Mouse (Mus musculus): ENCODE data around the gene Fubp3. TPM values are rescaled to one million over a fixed set of nuclear protein-coding genes. Genes with fewer than 3 reads are reported as not detected.

Gene Fubp3
- polyA plus RNA-seq, 1 experiment from 2014 or later, result 86.8 TPM

DNA sequence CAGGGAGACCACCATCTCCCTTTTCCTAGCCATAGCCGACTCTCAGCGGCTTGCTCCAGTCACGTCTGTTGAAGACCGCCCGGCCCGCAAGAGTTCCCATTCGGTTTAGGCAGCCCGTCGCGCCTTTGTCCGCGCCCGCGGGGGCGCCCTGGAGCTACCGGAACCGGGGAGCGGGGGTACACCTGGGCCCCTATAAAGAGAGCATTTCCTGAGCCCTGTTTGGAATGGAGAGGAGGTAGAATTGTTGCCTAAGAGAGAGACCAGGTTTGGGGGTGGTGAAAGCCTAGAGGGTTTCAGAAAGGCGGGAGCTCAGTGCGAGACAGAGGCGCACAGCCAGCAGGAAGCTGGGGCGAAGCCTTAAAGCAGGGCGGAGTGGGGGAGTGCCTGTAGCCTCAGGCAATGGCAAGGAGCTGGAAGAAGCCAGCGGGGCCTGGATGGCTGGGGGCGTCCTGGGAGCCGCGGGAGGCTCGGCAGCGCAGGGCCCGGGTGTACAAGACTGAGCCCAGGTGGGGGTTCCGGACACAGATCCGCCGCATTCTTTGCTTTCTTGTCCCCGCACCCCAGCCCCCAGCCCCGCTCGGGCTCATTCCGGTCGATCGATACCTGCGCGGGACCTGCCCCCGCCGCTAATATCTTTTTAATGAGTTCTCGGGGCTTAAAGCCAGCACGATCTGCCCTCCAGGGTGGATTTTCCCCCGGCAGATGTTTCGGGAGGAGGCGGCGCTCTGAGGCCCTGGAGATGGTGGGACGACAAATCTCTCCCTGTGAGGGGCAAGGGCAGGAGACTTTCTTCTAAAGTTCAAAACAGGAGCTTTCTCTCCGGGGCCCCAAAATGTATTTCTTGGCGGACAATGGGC is 63.1 kb downstream of the Fubp3 start:
- H3K4me1 ChIP-seq, result peaks cover 67% of the 10 kb centered on the region
- peak overlapping the region; percentile 77 for H3K27ac ChIP-seq (replicated peaks)
- WGBS, result under 1% methylated on average over 52 of the region's 52 CpGs
- DNase-seq (ENCODE audit: low spot score), result peak; percentile 57
- H3K36me3 ChIP-seq, result no peaks in the 10 kb centered on the region
- peak overlapping the region; percentile 53 for H3K4me3 ChIP-seq
- H3K9me3 ChIP-seq (replicated peaks), result no peaks in the 10 kb centered on the region
- H3K27me3 ChIP-seq (ENCODE audit: low read depth, poor library complexity, severe bottlenecking), result peaks cover 100% of the 10 kb centered on the region

DNA sequence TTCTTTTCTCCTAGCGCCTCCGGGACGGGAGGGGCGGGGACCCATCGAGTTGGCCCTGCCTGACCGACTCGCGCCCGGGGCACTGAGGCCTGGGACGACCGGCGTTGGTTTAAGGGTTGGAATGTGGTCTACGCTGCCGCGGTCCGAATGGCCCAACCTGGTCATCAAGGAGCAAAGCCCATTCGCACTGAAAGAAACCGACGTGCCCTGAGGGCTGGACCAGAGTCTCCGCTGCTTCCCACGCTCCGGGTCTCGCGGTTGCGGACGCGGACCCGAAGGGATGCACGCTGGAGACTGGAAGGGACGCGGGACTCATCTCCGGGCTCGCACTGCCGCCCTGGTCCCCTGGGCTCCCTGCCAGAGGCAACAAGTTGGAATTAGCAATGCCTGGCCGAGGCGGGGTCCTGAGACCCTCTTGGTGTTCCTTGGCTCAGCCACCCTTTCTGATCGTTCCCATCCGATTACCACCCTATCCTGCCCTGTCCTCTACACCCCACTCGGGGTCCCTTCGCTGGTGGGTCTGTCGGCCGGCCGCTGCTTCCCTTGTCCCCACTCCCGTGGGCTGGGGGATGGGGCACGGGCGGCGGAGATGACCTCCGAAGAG is 63.8 kb downstream of the Fubp3 start:
- no peaks in the 10 kb centered on the region for H3K9me3 ChIP-seq (replicated peaks)
- H3K36me3 ChIP-seq, result no peaks in the 10 kb centered on the region
- peak; percentile 77 for DNase-seq (ENCODE audit: low spot score)
- peak overlapping the region; percentile 53 for H3K4me3 ChIP-seq
- H3K4me1 ChIP-seq, result peaks cover 75% of the 10 kb centered on the region
- under 1% methylated on average over 48 of the region's 48 CpGs for WGBS
- peak overlapping the region; percentile 77 for H3K27ac ChIP-seq (replicated peaks)
- peaks cover 100% of the 10 kb centered on the region for H3K27me3 ChIP-seq (ENCODE audit: low read depth, poor library complexity, severe bottlenecking)

DNA sequence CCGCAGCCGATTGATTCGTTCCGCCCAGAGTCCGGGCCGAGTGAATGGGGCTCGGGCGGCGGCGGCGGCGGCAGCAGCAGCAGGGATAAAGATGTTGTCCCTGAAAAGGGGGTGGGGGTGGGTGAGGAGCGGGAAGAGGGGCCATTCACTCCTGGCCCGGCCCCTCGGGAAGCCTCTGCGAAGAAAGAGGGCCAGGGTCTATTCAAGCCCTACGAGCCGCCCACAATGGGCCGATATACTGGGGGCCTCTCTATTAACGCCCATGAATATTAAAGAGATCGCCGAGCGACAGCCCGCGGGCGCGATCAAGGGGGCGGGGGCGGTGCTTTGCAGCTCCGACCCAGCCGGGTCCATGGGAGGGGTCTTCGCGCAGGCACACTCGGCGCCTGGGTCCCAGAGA is 64.3 kb downstream of the Fubp3 start:
- Histone ChIP-seq H3K9me3 (replicated peaks) (no peaks in the 10 kb centered on the region), H3K27me3 (ENCODE audit: low read depth, poor library complexity, severe bottlenecking) (peaks cover 100% of the 10 kb centered on the region), H3K36me3 (no peaks in the 10 kb centered on the region), H3K4me3 (peak overlapping the region; percentile 53), H3K27ac (replicated peaks) (peak overlapping the region; percentile 77), H3K4me1 (peaks cover 79% of the 10 kb centered on the region)
- peak; percentile 90 for DNase-seq (ENCODE audit: low spot score)
- WGBS, result under 1% methylated on average over 35 of the region's 35 CpGs

DNA sequence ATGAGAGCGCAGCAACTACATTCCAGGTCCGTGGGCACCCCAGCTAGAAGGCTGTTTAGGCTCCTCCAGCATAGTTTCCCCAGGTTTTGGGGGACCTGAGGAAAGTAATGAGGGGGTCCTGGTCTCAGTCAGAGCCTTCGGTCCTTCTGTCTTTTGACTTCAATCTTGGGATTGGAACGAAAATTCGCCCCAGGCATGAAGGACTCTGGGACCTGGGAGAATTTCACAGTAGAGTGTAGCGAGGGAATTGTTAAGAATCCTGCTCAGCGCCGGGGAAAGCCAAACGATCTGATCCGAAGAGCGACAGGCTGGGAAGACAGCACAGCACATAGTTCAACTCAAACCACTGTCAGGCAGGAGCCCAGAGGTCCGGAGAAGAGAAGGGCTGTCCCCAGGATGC is 64.9 kb downstream of the Fubp3 start:
- WGBS, result under 1% methylated on average over 12 of the region's 12 CpGs
- Histone ChIP-seq H3K4me1 (peaks cover 85% of the 10 kb centered on the region), H3K27me3 (ENCODE audit: low read depth, poor library complexity, severe bottlenecking) (peaks cover 100% of the 10 kb centered on the region), H3K27ac (replicated peaks) (peak overlapping the region; percentile 77), H3K4me3 (peak overlapping the region; percentile 53), H3K36me3 (no peaks in the 10 kb centered on the region), H3K9me3 (replicated peaks) (no peaks in the 10 kb centered on the region)
- DNase-seq (ENCODE audit: low spot score), result no peak

DNA sequence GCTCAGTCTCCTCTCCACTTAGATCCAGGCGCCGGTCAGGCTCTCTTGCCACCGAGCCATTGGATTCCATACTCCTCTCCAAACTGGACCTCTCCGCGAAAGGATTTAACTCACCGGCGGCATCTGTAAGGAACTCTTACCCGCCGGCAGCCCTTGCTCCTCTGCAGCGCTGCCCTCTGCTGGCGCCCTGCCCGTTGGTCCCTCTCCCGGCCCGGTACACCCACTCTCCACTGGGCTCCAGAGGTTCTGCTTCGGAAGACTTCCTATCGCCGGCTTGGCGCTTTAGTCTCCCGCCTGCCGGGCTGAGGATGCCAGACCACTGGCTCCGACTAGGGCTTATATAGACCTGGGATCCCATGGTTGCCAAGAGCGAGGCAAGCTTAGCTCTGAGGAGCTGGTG is 65.4 kb downstream of the Fubp3 start:
- peaks cover 100% of the 10 kb centered on the region for H3K27me3 ChIP-seq (ENCODE audit: low read depth, poor library complexity, severe bottlenecking)
- H3K4me3 ChIP-seq, result peak overlapping the region; percentile 53
- peak overlapping the region; percentile 77 for H3K27ac ChIP-seq (replicated peaks)
- H3K36me3 ChIP-seq, result peaks cover 1% of the 10 kb centered on the region; the same call in 1 of the 2 replicates
- WGBS, result under 1% methylated on average over 22 of the region's 22 CpGs
- H3K9me3 ChIP-seq (replicated peaks), result no peaks in the 10 kb centered on the region
- H3K4me1 ChIP-seq, result peaks cover 90% of the 10 kb centered on the region
- peak; percentile 70 for DNase-seq (ENCODE audit: low spot score)

DNA sequence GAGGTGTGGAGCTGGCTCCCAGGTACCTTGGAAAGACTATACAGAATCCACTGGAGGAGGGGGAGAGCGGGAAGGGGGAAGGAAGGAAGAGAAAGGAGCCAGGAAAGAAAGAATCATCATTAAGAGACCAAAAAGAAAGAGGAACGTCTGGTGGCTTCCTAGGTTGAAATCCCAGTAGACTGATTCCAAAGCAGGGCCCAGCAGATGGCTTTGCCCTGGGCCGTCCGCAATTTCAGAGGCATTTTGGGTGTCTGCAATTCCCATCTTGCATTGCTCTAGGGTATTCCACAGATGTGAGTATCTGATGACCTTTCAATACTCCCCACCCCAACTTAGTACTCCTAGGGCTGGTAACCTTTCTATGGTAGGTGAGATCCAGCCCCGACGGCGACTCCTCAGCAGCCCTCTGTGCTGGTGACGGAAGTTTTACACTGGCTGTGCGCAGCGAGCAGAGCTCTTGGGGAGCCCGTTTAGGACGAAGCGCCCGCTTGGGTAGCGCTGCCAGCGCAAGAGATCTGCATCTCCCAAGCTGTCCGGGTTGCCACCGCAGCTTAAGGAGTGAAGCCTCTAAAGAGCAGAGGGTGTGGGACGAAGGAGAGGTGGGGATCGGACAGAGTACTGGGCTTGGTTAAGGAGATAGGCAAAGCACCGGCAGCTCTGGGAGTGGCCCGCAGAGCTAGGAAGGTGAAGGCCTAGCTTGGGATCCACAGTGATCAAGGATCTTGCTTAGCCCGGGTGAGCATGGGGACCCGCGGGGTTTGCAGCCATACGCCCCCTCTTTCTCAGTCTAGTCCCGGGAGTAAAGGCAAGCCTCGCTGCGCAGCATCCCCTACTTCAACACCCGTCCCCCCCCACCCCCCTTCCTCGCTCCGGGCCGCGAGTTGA is 66.4 kb downstream of the Fubp3 start:
- under 1% methylated on average over 33 of the region's 34 CpGs for WGBS
- peak overlapping the region; percentile 77 for H3K27ac ChIP-seq (replicated peaks)
- H3K27me3 ChIP-seq (ENCODE audit: low read depth, poor library complexity, severe bottlenecking), result peaks cover 100% of the 10 kb centered on the region
- H3K9me3 ChIP-seq (replicated peaks), result no peaks in the 10 kb centered on the region
- peak overlapping the region; percentile 53 for H3K4me3 ChIP-seq
- peak; percentile 60 for DNase-seq (ENCODE audit: low spot score)
- H3K4me1 ChIP-seq, result peaks cover 98% of the 10 kb centered on the region
- H3K36me3 ChIP-seq, result peaks cover 11% of the 10 kb centered on the region; the same call in 1 of the 2 replicates

DNA sequence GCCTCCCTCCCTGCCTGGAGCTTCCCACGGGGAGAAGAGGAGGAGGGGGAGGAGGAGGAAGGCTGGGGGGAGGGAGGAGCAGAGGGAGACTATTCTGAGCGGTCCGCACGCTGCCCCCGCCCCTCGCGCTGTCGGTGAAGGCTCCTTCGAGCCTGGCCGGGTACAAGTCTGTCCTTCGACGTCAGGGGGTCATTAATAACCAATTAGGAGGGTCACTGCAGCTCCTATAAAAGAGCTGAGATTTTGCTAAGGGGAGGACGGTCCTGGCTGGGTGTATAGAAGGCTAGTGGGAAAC is 67.0 kb downstream of the Fubp3 start:
- Histone ChIP-seq H3K27me3 (ENCODE audit: low read depth, poor library complexity, severe bottlenecking) (peaks cover 100% of the 10 kb centered on the region), H3K4me3 (peak overlapping the region; percentile 53), H3K27ac (replicated peaks) (peak overlapping the region; percentile 60), H3K9me3 (replicated peaks) (no peaks in the 10 kb centered on the region), H3K4me1 (peaks cover 92% of the 10 kb centered on the region), H3K36me3 (peaks cover 16% of the 10 kb centered on the region; the same call in 1 of the 2 replicates)
- under 1% methylated on average over 13 of the region's 13 CpGs for WGBS
- no peak for DNase-seq (ENCODE audit: low spot score)

DNA sequence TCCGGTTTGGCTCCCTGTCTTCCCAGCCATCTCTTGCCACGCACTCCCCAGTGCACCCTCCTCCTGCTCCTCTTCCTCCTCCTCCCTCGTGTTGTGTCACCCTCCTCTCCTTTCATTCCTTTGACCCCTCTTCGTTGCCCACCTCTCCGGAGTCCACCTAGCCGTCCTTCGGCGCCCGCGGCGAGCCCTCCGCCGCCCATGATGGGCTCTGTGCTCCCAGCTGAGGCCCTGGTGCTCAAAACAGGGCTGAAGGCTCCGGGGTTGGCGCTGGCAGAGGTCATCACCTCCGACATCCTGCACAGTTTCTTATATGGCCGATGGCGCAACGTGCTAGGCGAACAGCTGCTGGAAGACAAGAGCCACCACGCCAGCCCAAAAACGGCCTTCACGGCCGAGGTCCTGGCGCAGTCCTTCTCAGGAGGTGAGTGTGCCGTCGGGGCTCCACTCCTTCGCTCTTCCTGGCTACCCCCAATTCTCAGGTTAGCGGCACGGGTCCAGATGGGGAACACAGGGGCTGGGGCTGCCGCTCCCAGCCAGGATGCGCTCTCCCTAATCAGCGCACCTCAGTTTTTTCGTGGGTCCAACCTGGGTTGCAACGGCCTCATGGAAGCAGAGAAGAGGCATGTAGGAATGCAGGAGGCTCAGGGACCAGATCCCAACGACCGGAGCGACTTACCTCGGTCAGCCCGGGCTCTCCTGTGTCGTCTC is 67.6 kb downstream of the Fubp3 start, which contains the start of gene Prdm12:
TSS of gene Prdm12 (plus strand) at position 137 of the 708 bp plus-strand sequence.
- DNase-seq (ENCODE audit: low spot score), result peak; percentile 72
- peaks cover 86% of the 10 kb centered on the region for H3K4me1 ChIP-seq
- under 1% methylated on average over 41 of the region's 41 CpGs for WGBS
- no peaks in the 10 kb centered on the region for H3K9me3 ChIP-seq (replicated peaks)
- H3K4me3 ChIP-seq, result peak within 1 kb of the TSS; percentile 53
- peak within 1 kb of the TSS; percentile 60 for H3K27ac ChIP-seq (replicated peaks)
- H3K27me3 ChIP-seq (ENCODE audit: low read depth, poor library complexity, severe bottlenecking), result peaks cover 100% of the 10 kb centered on the region
- peaks cover 21% of the 10 kb centered on the region; the same call in 1 of the 2 replicates for H3K36me3 ChIP-seq

DNA sequence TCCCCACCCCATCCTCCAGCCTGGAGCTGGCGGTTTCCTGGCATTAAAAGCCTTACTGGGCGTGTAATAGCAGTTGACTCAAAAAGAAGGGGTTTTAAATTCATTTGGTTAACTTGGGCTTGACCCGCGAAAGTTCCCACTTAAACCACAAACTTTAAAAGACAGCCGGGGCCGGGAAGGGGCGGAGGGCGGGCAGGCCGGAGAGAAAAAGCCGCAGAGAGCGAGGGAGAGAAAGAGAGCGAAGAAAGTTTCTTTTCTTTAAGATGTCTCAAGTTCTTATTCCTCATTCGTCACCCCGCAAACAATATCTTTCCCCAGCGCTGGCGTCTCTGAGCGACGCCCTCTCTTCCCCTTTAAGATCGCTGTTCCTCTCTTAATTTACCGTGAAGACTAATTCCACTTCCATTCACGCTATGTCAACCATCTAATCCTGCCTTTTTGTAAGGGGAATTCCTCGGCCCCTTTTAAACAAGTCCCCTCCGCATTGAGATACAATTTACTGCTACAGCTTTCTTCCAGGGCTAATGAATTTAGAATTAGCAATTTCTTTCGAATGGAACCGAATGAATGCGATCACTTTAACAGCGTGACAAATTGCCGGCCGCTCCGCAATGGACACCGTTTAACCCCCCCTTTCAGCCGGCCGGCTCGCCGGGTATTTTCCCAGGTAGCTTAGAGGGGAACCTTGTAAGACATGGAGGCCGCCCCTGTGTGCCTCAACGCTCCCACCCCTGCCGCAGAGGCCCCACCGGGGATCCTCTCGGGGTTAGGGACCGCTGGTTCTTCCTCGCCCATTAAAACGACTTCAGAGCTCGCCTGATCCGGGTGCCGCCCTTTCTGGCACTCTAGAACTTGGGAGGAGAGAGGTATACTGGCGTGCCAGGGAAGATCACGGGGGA is 68.4 kb downstream of the Fubp3 start:
- Histone ChIP-seq H3K36me3 (peaks cover 26% of the 10 kb centered on the region; the same call in 1 of the 2 replicates), H3K27ac (replicated peaks) (peak overlapping the region; percentile 60), H3K4me3 (peak overlapping the region; percentile 53), H3K9me3 (replicated peaks) (no peaks in the 10 kb centered on the region), H3K27me3 (ENCODE audit: low read depth, poor library complexity, severe bottlenecking) (peaks cover 100% of the 10 kb centered on the region), H3K4me1 (peaks cover 78% of the 10 kb centered on the region)
- peak; percentile 79 for DNase-seq (ENCODE audit: low spot score)
- WGBS, result under 1% methylated on average over 48 of the region's 48 CpGs

DNA sequence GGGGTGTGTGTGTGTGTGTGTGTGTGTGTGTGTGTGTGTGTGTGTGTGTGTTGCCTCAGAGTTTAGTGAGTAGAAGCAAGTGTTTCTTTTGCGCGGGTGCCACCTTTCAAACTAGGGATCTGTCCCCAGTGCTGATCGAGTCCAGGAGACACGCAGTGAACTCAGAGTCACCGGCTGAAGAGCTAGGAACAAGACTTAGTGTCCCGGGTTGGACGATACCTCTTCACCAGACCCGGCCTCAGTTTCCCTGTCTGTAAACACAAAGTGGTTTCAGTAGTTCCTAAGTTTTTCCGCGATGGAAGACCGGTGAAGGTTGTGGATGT is 69.0 kb downstream of the Fubp3 start:
- Histone ChIP-seq H3K27ac (replicated peaks) (no peak overlapping the region), H3K27me3 (ENCODE audit: low read depth, poor library complexity, severe bottlenecking) (peaks cover 100% of the 10 kb centered on the region), H3K4me3 (peak overlapping the region; percentile 53), H3K36me3 (peaks cover 26% of the 10 kb centered on the region; the same call in 1 of the 2 replicates), H3K4me1 (peaks cover 74% of the 10 kb centered on the region), H3K9me3 (replicated peaks) (no peaks in the 10 kb centered on the region)
- no peak for DNase-seq (ENCODE audit: low spot score)
- WGBS, result under 1% methylated on average over 11 of the region's 11 CpGs

DNA sequence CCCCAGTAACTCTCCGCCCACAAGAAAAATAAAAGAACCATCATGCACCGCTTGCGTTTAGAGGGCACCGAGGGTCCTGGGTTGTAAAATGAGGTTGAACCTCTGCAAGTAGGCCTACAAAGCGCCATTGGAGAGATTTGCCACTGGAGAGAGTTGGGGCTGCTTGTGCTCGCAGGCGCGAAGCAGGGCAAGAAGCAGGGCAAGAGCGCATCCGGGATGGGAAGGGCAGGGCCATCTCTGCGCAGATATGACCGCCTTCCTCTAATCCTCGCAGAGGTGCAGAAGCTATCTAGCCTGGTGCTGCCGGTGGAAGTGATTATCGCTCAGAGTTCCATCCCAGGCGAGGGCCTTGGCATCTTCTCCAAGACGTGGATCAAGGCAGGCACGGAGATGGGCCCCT is 69.5 kb downstream of the Fubp3 start:
- H3K9me3 ChIP-seq (replicated peaks), result no peaks in the 10 kb centered on the region
- H3K4me1 ChIP-seq, result peaks cover 70% of the 10 kb centered on the region
- WGBS, result 1% methylated on average over 18 of the region's 18 CpGs
- H3K27me3 ChIP-seq (ENCODE audit: low read depth, poor library complexity, severe bottlenecking), result peaks cover 100% of the 10 kb centered on the region
- no peak overlapping the region for H3K27ac ChIP-seq (replicated peaks)
- H3K4me3 ChIP-seq, result peak overlapping the region; percentile 53
- peaks cover 26% of the 10 kb centered on the region; the same call in 1 of the 2 replicates for H3K36me3 ChIP-seq
- peak; percentile 26 for DNase-seq (ENCODE audit: low spot score)
